Mouse (Mus musculus) liver, embryonic 16.5 days (tissue): ENCODE results near the gene Bdh1. TPM values are rescaled to one million over a fixed set of nuclear protein-coding genes. Genes with fewer than 3 reads are reported as not detected.

Experiments used
- ATAC-seq: fragments of 200-750 bp; cut with Nextera tagmentation; 2 replicates; pipeline ENCODE4 v1.8.0; 2017; ENCODE audit warnings: low read depth, mild to moderate bottlenecking, moderate number of reproducible peaks, moderate library complexity
- H3K27ac ChIP-seq: fragments of 300-500 bp; sonication (generic); 2 replicates; pipeline ENCODE4 v1.5.1; 2014; ENCODE audit warnings: mild to moderate bottlenecking, low read length
- H3K27me3 ChIP-seq: fragments of 300-500 bp; sonication (generic); 2 replicates; pipeline ENCODE4 v1.6.1; 2014; ENCODE audit warnings: low read depth, low read length, mixed read lengths; ENCODE audit not compliant: control insufficient read depth, insufficient read depth
- H3K36me3 ChIP-seq: fragments of 300-500 bp; sonication (generic); 2 replicates; pipeline ENCODE4 v1.6.1; 2014; ENCODE audit warnings: mild to moderate bottlenecking; ENCODE audit not compliant: control insufficient read depth, insufficient read depth
- H3K4me1 ChIP-seq: fragments of 300-500 bp; sonication (generic); 2 replicates; pipeline ENCODE4 v1.6.1; 2014; ENCODE audit warnings: low read depth, low read length, mixed read lengths; ENCODE audit not compliant: control insufficient read depth
- H3K4me2 ChIP-seq: fragments of 300-500 bp; sonication (generic); 2 replicates; pipeline ENCODE4 v1.6.1; 2014; ENCODE audit warnings: low read depth, low read length, mixed read lengths
- H3K4me3 ChIP-seq: fragments of 300-500 bp; sonication (generic); 2 replicates; pipeline ENCODE4 v1.5.1; 2014; ENCODE audit warnings: low read depth, mild to moderate bottlenecking, low read length
- H3K9ac ChIP-seq: fragments of 300-500 bp; sonication (generic); 2 replicates; pipeline ENCODE4 v1.6.1; 2014; ENCODE audit warnings: low read depth, low read length
- H3K9me3 ChIP-seq: fragments of 300-500 bp; sonication (generic); replicated peaks from 2 replicates; pipeline ENCODE4 v1.6.1; 2016; ENCODE audit warnings: low read length; ENCODE audit not compliant: control insufficient read depth
- WGBS: fragments of 180-500 bp; shearing (Covaris S2); extraction: QIAGEN DNeasy Blood & Tissue Kit; methylation state at CpG from one replicate; pipeline ENCODE4 v1.1.7; 2014; ENCODE audit not compliant: insufficient replicate concordance; 5-methylcytosine and 5-hydroxymethylcytosine counted together
- polyA plus RNA-seq: library from polyadenylated mRNA; unstranded; fragments of >200 nt; fragmentation: Nextera tagmentation; extraction: Ambion mirVana; gene quantifications from 2 replicates; pipeline ENCODE4 v1.2.1, GENCODE M21; 2015

The Bdh1 gene
- polyA plus RNA-seq, 1 experiment from 2014 or later = 98.4 TPM

DNA sequence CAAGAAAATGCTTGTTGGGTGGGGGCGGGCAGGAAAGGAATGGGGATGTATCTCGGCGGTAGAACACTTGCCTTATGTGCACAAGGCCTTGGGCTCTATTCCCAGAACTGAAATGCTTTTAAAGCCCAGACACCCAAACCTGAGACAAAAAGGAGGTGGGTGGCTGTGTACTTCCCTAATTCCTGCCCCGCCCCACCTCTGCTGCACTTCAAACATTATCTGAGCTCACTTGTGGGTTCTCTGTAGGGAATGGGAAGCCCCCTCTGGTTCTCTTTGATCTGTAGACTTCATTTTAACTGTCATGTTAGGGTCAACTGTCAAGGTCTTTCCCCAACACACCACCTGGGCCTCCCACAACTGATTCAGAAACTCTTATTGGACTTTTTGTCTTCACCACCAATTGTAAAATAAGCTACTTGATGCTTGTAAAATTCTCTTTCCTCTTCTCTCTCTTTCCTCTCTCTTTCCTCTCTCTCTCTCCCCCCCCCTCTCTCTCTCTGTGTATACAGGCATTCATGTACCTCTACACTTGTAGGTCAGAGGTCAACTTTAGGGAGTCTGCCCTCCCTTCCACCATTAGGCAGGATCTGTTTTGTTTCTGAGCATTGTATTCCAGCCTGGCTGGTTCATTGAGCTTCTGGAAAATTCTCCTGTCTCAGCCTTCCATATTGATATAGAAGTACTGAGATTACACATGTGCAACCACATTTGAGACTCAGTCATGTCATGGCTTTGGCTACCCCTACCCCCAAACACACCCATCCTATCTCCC lies 2.5 kb downstream of the Bdh1 start:
- H3K9ac ChIP-seq = no peak overlapping the region
- peaks cover 36% of the 10 kb centered on the region for H3K4me1 ChIP-seq

GRCm38 (mm10) chr16:31425508-31425907 lies 3.4 kb downstream of the Bdh1 start:
- no peak overlapping the region for H3K9ac ChIP-seq
- 4% methylated on average over 4 of the region's 4 CpGs for WGBS
- H3K4me1 ChIP-seq = peaks cover 42% of the 10 kb centered on the region
- no peak for ATAC-seq
- H3K27me3 ChIP-seq = peaks cover 20% of the 10 kb centered on the region
- H3K9me3 ChIP-seq = no peaks in the 10 kb centered on the region
- H3K27ac ChIP-seq = no peak overlapping the region
- H3K4me3 ChIP-seq = no peak overlapping the region
- peak overlapping the region; percentile 37; the same call in 1 of the 2 replicates for H3K4me2 ChIP-seq
- H3K36me3 ChIP-seq = no peaks in the 10 kb centered on the region

More for the DNA sequence above, 2.5 kb downstream of the Bdh1 start:
- H3K36me3 ChIP-seq = no peaks in the 10 kb centered on the region
- ATAC-seq = no peak
- H3K9me3 ChIP-seq = no peaks in the 10 kb centered on the region
- H3K27me3 ChIP-seq = peaks cover 16% of the 10 kb centered on the region
- H3K4me3 ChIP-seq = peak overlapping the region; percentile 30
- peak overlapping the region; percentile 37 for H3K4me2 ChIP-seq
- 44% methylated on average over 4 of the region's 4 CpGs for WGBS
- no peak overlapping the region for H3K27ac ChIP-seq

DNA sequence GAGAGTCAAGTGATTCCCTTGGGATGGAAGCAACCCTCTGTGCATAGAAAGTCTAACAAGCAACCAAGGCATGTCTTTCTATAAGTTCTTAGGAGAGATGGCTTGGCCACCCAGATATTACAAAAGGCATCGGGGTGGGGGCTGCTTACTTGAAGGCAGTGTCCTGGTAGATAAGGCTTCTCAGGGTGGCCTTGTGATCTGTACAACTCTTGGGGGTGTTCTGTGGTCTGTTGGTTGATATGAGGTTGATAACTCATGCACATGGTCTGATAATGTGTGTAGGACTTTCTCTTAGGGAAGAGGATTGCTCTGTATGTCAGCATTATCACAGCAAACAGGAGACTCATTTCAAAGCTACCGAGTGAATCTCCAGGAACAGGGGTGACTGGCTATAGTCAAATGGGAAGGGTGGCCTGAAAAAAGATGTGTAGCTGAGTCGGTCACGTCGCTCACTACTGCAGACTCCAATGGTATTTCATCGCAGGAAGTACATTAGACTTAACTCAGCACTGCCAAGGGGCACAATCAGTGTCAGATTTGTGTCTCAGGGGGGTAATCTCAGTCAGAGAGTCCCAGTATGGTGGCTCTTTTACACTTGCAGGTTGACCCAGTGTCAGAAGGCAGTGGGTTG lies 4.5 kb downstream of the Bdh1 start:
- Histone ChIP-seq H3K27me3 (peaks cover 20% of the 10 kb centered on the region), H3K4me1 (peaks cover 42% of the 10 kb centered on the region), H3K9me3 (no peaks in the 10 kb centered on the region), H3K27ac (no peak overlapping the region), H3K4me3 (no peak overlapping the region), H3K36me3 (no peaks in the 10 kb centered on the region), H3K9ac (no peak overlapping the region), H3K4me2 (no peak overlapping the region)
- 30% methylated on average over 6 of the region's 6 CpGs for WGBS
- peak; percentile 59 for ATAC-seq

- 7% methylated on average over 11 of the region's 11 CpGs for WGBS
- ATAC-seq = no peak
- peak overlapping the region; percentile 60 for H3K4me3 ChIP-seq
- peaks cover 44% of the 10 kb centered on the region for H3K4me1 ChIP-seq
- peak overlapping the region; percentile 84 for H3K4me2 ChIP-seq
- no peaks in the 10 kb centered on the region for H3K36me3 ChIP-seq
- H3K9me3 ChIP-seq = no peaks in the 10 kb centered on the region
- H3K27me3 ChIP-seq = peaks cover 20% of the 10 kb centered on the region
- H3K27ac ChIP-seq = no peak overlapping the region
- no peak overlapping the region for H3K9ac ChIP-seq
These were observed 6.2 kb downstream of the Bdh1 start for GRCm38 (mm10) chr16:31428335-31428674.

GRCm38 (mm10) chr16:31428675-31429470 lies 6.8 kb downstream of the Bdh1 start:
- H3K4me3 ChIP-seq = peak overlapping the region; percentile 60
- peak; percentile 40 for ATAC-seq
- H3K36me3 ChIP-seq = no peaks in the 10 kb centered on the region
- peaks cover 20% of the 10 kb centered on the region for H3K27me3 ChIP-seq
- peak overlapping the region; percentile 44 for H3K9ac ChIP-seq
- no peaks in the 10 kb centered on the region for H3K9me3 ChIP-seq
- WGBS = 3% methylated on average over 62 of the region's 65 CpGs
- no peak overlapping the region for H3K27ac ChIP-seq
- H3K4me1 ChIP-seq = peaks cover 48% of the 10 kb centered on the region
- peak overlapping the region; percentile 84 for H3K4me2 ChIP-seq

DNA sequence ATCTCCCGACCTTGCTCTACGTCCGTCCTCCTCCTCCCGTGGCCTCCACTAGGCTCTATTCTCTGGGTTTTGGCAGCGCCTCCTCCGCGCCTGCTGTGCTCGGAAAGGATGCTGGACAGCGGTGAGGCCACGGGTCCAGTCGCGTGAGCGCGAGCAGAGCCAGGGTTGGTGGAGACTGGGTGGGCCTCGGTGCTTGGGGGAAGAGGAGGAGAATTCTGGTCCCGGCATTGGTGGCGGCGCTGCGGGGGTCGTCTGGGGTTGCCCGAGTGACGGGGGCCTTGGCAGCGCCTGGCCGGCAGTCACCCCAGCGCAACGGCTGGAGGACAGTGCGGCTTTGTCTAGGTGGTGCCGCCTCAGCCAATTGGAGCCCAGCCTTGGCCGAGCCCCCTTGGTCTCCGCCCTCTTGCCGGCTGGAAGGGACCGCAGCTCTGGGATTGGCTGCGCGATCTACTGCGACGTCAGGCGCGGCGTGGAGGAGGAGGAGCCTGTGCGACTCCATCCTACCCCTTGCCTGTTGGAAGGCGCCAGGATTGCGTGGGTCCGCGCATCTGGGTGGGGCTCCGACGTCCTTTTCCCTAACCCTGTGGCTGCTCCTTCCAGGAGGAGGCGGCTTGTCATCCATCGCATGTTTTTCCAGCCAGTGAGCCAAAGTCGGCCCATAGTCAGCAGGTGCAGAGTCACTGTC lies 7.5 kb downstream of the Bdh1 start:
- Histone ChIP-seq H3K4me1 (peaks cover 48% of the 10 kb centered on the region), H3K4me3 (peak overlapping the region; percentile 60), H3K27me3 (peaks cover 20% of the 10 kb centered on the region), H3K9ac (peak overlapping the region; percentile 11; the same call in 1 of the 2 replicates), H3K9me3 (no peaks in the 10 kb centered on the region), H3K4me2 (peak overlapping the region; percentile 84), H3K27ac (no peak overlapping the region), H3K36me3 (no peaks in the 10 kb centered on the region)
- peak; percentile 87 for ATAC-seq
- WGBS = 2% methylated on average over 49 of the region's 49 CpGs

- no peak overlapping the region for H3K4me2 ChIP-seq
- no peaks in the 10 kb centered on the region for H3K9me3 ChIP-seq
- 69% methylated on average over 12 of the region's 12 CpGs for WGBS
- no peaks in the 10 kb centered on the region; the same call in 1 of the 2 replicates for H3K36me3 ChIP-seq
- no peak for ATAC-seq
- H3K9ac ChIP-seq = no peak overlapping the region
- H3K4me3 ChIP-seq = no peak overlapping the region
- no peak overlapping the region for H3K27ac ChIP-seq
- peaks cover 8% of the 10 kb centered on the region for H3K27me3 ChIP-seq
- peaks cover 22% of the 10 kb centered on the region for H3K4me1 ChIP-seq
These were observed 11.5 kb downstream of the Bdh1 start for GRCm38 (mm10) chr16:31433466-31434110.

GRCm38 (mm10) chr16:31435146-31435545 lies 13.1 kb downstream of the Bdh1 start:
- Histone ChIP-seq H3K27me3 (peaks cover 1% of the 10 kb centered on the region; the same call in 1 of the 2 replicates), H3K4me1 (peaks cover 10% of the 10 kb centered on the region), H3K9me3 (no peaks in the 10 kb centered on the region), H3K27ac (no peak overlapping the region), H3K4me3 (no peak overlapping the region), H3K4me2 (no peak overlapping the region), H3K9ac (no peak overlapping the region), H3K36me3 (peaks cover 6% of the 10 kb centered on the region)
- ATAC-seq = no peak
- WGBS = 72% methylated on average over 4 of the region's 4 CpGs
